9 mouse cellular contexts compared by ENCODE assay signal in genomic region chr13:92427351-92427855, GRCm38 (mm10). TPM values are rescaled to one million over a fixed set of nuclear protein-coding genes. Genes with fewer than 3 reads are reported as not detected.
DNase-seq lines count a peak whose midpoint lies in the region; ATAC-seq and TF ChIP-seq lines count a peak whose summit lies in the region.
"Had no signal": no experiment of that assay in that cellular context is flagged by ENCODE, and none has a peak within 500 bp of the region (broad histone marks: within the 10 kb centered on the region; RNA-seq: fewer than 3 reads in every experiment).

No protein-coding gene starts in this region.

- no peak overlapping the region for H3K9ac ChIP-seq in liver, embryonic 15.5 days
- no peak overlapping the region for H3K9ac ChIP-seq in liver, embryonic 12.5 days
- peak overlapping the region; percentile 51; the same call in 1 of the 2 replicates for H3K9ac ChIP-seq in forebrain, postnatal 0 days
- H3K9ac ChIP-seq in midbrain, postnatal 0 days (replicated peaks; ENCODE audit: low read length, poor library complexity, severe bottlenecking): 0 out of 2 replicates have a peak overlapping the region, but pooled peaks have one; percentile 70

- no peaks in the 10 kb centered on the region for H3K9me3 ChIP-seq in liver, embryonic 15.5 days (replicated peaks)
- H3K9me3 ChIP-seq in liver, embryonic 12.5 days (replicated peaks): no peaks in the 10 kb centered on the region
- H3K9me3 ChIP-seq in forebrain, postnatal 0 days (ENCODE audit: low read length): no peaks in the 10 kb centered on the region
- H3K9me3 ChIP-seq in midbrain, postnatal 0 days (ENCODE audit: low read length): no peaks in the 10 kb centered on the region

- DNase-seq in embryo, embryonic 10.5 days (ENCODE audit: low spot score): peak; percentile 5
- DNase-seq in embryo, embryonic 10 days (ENCODE audit: low spot score): no peak
- DNase-seq in forebrain, postnatal 0 days: no peak
- peak; percentile 22 for DNase-seq in midbrain, postnatal 0 days (ENCODE audit: low spot score)
- no peak for DNase-seq in spleen, postnatal 14 days (ENCODE audit: low spot score in 2 of 2)
- no peak for DNase-seq in ovary, adult 18-20 months (ENCODE audit: low spot score)

- ATAC-seq in liver, embryonic 15.5 days (ENCODE audit: insufficient read depth): no peak
- ATAC-seq in liver, embryonic 12.5 days: no peak
- ATAC-seq in forebrain, postnatal 0 days: no peak
- no peak for ATAC-seq in midbrain, postnatal 0 days (ENCODE audit: low FRiP score)

- 0 out of 2 replicates have a peak, but pooled peaks cover 6% of the 10 kb centered on the region for H3K4me1 ChIP-seq in liver, embryonic 15.5 days (replicated peaks)
- peaks cover 14% of the 10 kb centered on the region for H3K4me1 ChIP-seq in liver, embryonic 12.5 days
- no peaks in the 10 kb centered on the region for H3K4me1 ChIP-seq in forebrain, postnatal 0 days (ENCODE audit: insufficient read depth)
- no peaks in the 10 kb centered on the region for H3K4me1 ChIP-seq in midbrain, postnatal 0 days (ENCODE audit: insufficient read depth, low read length)

- no peak overlapping the region for H3K4me3 ChIP-seq in liver, embryonic 15.5 days (replicated peaks)
- H3K4me3 ChIP-seq in liver, embryonic 12.5 days: no peak overlapping the region
- peak overlapping the region; percentile 62 for H3K4me3 ChIP-seq in forebrain, postnatal 0 days (ENCODE audit: low read depth, low read length)
- peak overlapping the region; percentile 79 for H3K4me3 ChIP-seq in midbrain, postnatal 0 days (ENCODE audit: low read depth, low read length)
- H3K4me3 ChIP-seq: myocyte had no signal

- H3K27ac ChIP-seq in liver, embryonic 15.5 days (replicated peaks): no peak overlapping the region
- no peak overlapping the region for H3K27ac ChIP-seq in liver, embryonic 12.5 days
- no peak overlapping the region for H3K27ac ChIP-seq in forebrain, postnatal 0 days (ENCODE audit: low read depth, low read length)
- H3K27ac ChIP-seq in midbrain, postnatal 0 days (ENCODE audit: low read depth, low read length): no peak overlapping the region

- peaks cover 69% of the 10 kb centered on the region for H3K27me3 ChIP-seq in liver, embryonic 15.5 days
- H3K27me3 ChIP-seq in liver, embryonic 12.5 days (replicated peaks): peaks cover 75% of the 10 kb centered on the region
- peaks cover 10% of the 10 kb centered on the region for H3K27me3 ChIP-seq in forebrain, postnatal 0 days (ENCODE audit: insufficient read depth, low read length)
- 0 out of 2 replicates have a peak, but pooled peaks cover 5% of the 10 kb centered on the region for H3K27me3 ChIP-seq in midbrain, postnatal 0 days (ENCODE audit: insufficient read depth, low read length)

- H3K4me2 ChIP-seq in liver, embryonic 15.5 days: 0 out of 2 replicates have a peak overlapping the region, but pooled peaks have one; percentile 62
- H3K4me2 ChIP-seq in liver, embryonic 12.5 days: no peak overlapping the region
- H3K4me2 ChIP-seq in forebrain, postnatal 0 days (ENCODE audit: low read depth): peak overlapping the region; percentile 99
- peak overlapping the region; percentile 96 for H3K4me2 ChIP-seq in midbrain, postnatal 0 days (ENCODE audit: low read depth, low read length, poor library complexity, severe bottlenecking)

- H3K36me3 ChIP-seq in liver, embryonic 15.5 days (replicated peaks): no peaks in the 10 kb centered on the region
- no peaks in the 10 kb centered on the region for H3K36me3 ChIP-seq in liver, embryonic 12.5 days
- H3K36me3 ChIP-seq in forebrain, postnatal 0 days (ENCODE audit: insufficient read depth): no peaks in the 10 kb centered on the region
- no peaks in the 10 kb centered on the region for H3K36me3 ChIP-seq in midbrain, postnatal 0 days (ENCODE audit: insufficient read depth, low read length)

- WGBS in liver, embryonic 15.5 days (ENCODE audit: insufficient replicate concordance): 39% methylated on average over 4 of the region's 4 CpGs
- 34% methylated on average over 4 of the region's 4 CpGs for WGBS in liver, embryonic 12.5 days (ENCODE audit: insufficient replicate concordance)
- 47% methylated on average over 4 of the region's 4 CpGs for WGBS in forebrain, postnatal 0 days
- WGBS in midbrain, postnatal 0 days: 50% methylated on average over 4 of the region's 4 CpGs

- no peak for TF ChIP-seq CTCF in forebrain, postnatal 0 days (IDR thresholded peaks at IDR 0.05; ENCODE audit: low read depth)
- no peak for TF ChIP-seq CTCF in midbrain, postnatal 0 days (IDR thresholded peaks at IDR 0.05)

RNA-seq across cellular contexts. Expression of gene Ankrd34b, which starts 1.7 kb away (rescaled TPM):
- 0.03 TPM in 1 of 2 replicates, not detected in the other for polyA plus RNA-seq in liver, embryonic 15.5 days (2015; fragmentation: Nextera tagmentation; extraction: Ambion mirVana)
- polyA plus RNA-seq in liver, embryonic 12.5 days (2016; fragmentation: Nextera tagmentation; extraction: Ambion mirVana): not detected in 2 replicates
- 2.4 and 3.9 TPM in 2 replicates for total RNA-seq in forebrain, postnatal 0 days (2014; rRNA removed)
- polyA plus RNA-seq in forebrain, postnatal 0 days (2015; fragmentation: Nextera tagmentation; extraction: Ambion mirVana): 1.5 and 2.3 TPM in 2 replicates
- 6.8 and 8.1 TPM in 2 replicates for total RNA-seq in midbrain, postnatal 0 days (2014; rRNA removed)
- 4.2 and 4.8 TPM in 2 replicates for polyA plus RNA-seq in midbrain, postnatal 0 days (2015; fragmentation: Nextera tagmentation; extraction: Ambion mirVana)
- polyA plus RNA-seq: myocyte had no signal

RNA-seq across cellular contexts. Expression of gene Fam151b, which starts 56.4 kb away (rescaled TPM):
- 0.10 TPM in 1 of 2 replicates, not detected in the other for polyA plus RNA-seq in liver, embryonic 15.5 days (2015; fragmentation: Nextera tagmentation; extraction: Ambion mirVana)
- 0.19 TPM in 1 of 2 replicates, not detected in the other for polyA plus RNA-seq in liver, embryonic 12.5 days (2016; fragmentation: Nextera tagmentation; extraction: Ambion mirVana)
- total RNA-seq in forebrain, postnatal 0 days (2014; rRNA removed): 7.9 and 9.9 TPM in 2 replicates
- 0.19 TPM in 1 of 2 replicates, not detected in the other for polyA plus RNA-seq in forebrain, postnatal 0 days (2015; fragmentation: Nextera tagmentation; extraction: Ambion mirVana)
- 6.4 and 7.3 TPM in 2 replicates for total RNA-seq in midbrain, postnatal 0 days (2014; rRNA removed)
- polyA plus RNA-seq in midbrain, postnatal 0 days (2015; fragmentation: Nextera tagmentation; extraction: Ambion mirVana): 0.17 TPM in 1 of 2 replicates, not detected in the other

Comparison
In these comparisons a context has a peak if more than half of its experiments do, and no peak if none do; other contexts are left out.
1. DNase-seq: peak in embryo, embryonic 10.5 days (single experiment) and midbrain, postnatal 0 days (single experiment); none in embryo, embryonic 10 days (single experiment), forebrain, postnatal 0 days (single experiment), spleen, postnatal 14 days (0 of 2) and ovary, adult 18-20 months (single experiment).
2. H3K4me3 ChIP-seq: peak in forebrain, postnatal 0 days (single experiment) and midbrain, postnatal 0 days (single experiment); none in liver, embryonic 15.5 days (single experiment) and liver, embryonic 12.5 days (single experiment).
3. H3K9ac ChIP-seq: peak in forebrain, postnatal 0 days (single experiment) and midbrain, postnatal 0 days (single experiment); none in liver, embryonic 15.5 days (single experiment) and liver, embryonic 12.5 days (single experiment).